21 mouse cellular contexts compared by ENCODE assay signal in genomic region chr11:118260081-118260480, GRCm38 (mm10). TPM values are rescaled to one million over a fixed set of nuclear protein-coding genes. Genes with fewer than 3 reads are reported as not detected.
A peak's percentile ranks its signal among the peaks of the same experiment; 100 is the strongest.
DNase-seq lines count a peak whose midpoint lies in the region; ATAC-seq and TF ChIP-seq lines count a peak whose summit lies in the region.
"Had no signal": no experiment of that assay in that cellular context is flagged by ENCODE, and none has a peak within 500 bp of the region (broad histone marks: within the 10 kb centered on the region; RNA-seq: fewer than 3 reads in every experiment).

No protein-coding gene starts in this region.

- peaks cover 33% of the 10 kb centered on the region for H3K36me3 ChIP-seq in liver, embryonic 16.5 days (ENCODE audit: control insufficient read depth, insufficient read depth)
- peaks cover 66% of the 10 kb centered on the region for H3K36me3 ChIP-seq in liver, embryonic 11.5 days (ENCODE audit: control insufficient read depth, insufficient read depth, low read length)
- H3K36me3 ChIP-seq in midbrain, embryonic 14.5 days (ENCODE audit: control insufficient read depth, insufficient read depth, low read length), result peaks cover 82% of the 10 kb centered on the region

- no peak overlapping the region for H3K9ac ChIP-seq in liver, embryonic 16.5 days (ENCODE audit: low read depth, low read length)
- no peak overlapping the region for H3K9ac ChIP-seq in liver, embryonic 11.5 days (ENCODE audit: low read depth, low read length)
- no peak overlapping the region for H3K9ac ChIP-seq in midbrain, embryonic 14.5 days (replicated peaks; ENCODE audit: low read length)
- H3K9ac ChIP-seq: forebrain, postnatal 0 days; hindbrain, embryonic 13.5 days; midbrain, embryonic 15.5 days; stomach, embryonic 15.5 days had no signal

- ATAC-seq in liver, embryonic 16.5 days (ENCODE audit: low read depth), result no peak
- no peak for ATAC-seq in liver, embryonic 11.5 days (replicated peaks; ENCODE audit: low FRiP score)
- peak; percentile 85 for ATAC-seq in inflammation-experienced regulatory T-cells, adult 6 months
- ATAC-seq in midbrain, embryonic 14.5 days (ENCODE audit: low FRiP score, low TSS enrichment), result no peak
- ATAC-seq: forebrain, postnatal 0 days; intestine, postnatal 0 days; midbrain, embryonic 15.5 days had no signal

- H3K4me3 ChIP-seq in liver, embryonic 16.5 days (ENCODE audit: low read depth, low read length), result no peak overlapping the region
- H3K4me3 ChIP-seq in liver, embryonic 11.5 days (ENCODE audit: low read depth, low read length), result no peak overlapping the region
- no peak overlapping the region for H3K4me3 ChIP-seq in left cerebral cortex, adult 2 months
- no peak overlapping the region for H3K4me3 ChIP-seq in midbrain, embryonic 14.5 days (replicated peaks; ENCODE audit: low read depth, low read length)
- H3K4me3 ChIP-seq: gastrocnemius, adult 2 months; heart, embryonic 10.5 days; hindbrain, embryonic 13.5 days; midbrain, embryonic 15.5 days; stomach, embryonic 15.5 days had no signal

- WGBS in liver, embryonic 16.5 days (ENCODE audit: insufficient replicate concordance), result 67% methylated on average over 8 of the region's 8 CpGs
- WGBS in liver, embryonic 11.5 days, result 89% methylated on average over 8 of the region's 8 CpGs
- WGBS in midbrain, embryonic 14.5 days, result 90% methylated on average over 8 of the region's 8 CpGs

- DNase-seq in liver, embryonic 11.5 days (ENCODE audit: low spot score), result no peak
- peak; percentile 16 to 25 for DNase-seq in CD8-positive naive resting alpha-beta T cell, adult 2 months (ENCODE audit: low read depth in 2 of 2, low spot score in 2 of 2)
- peak; percentile 53 for DNase-seq in thymus, postnatal 14 days
- DNase-seq in embryo, embryonic 11 days, result no peak
- DNase-seq in left cerebral cortex, adult 2 months (ENCODE audit: extremely low spot score in 1 of 2, low spot score in 2 of 2), result no peak
- DNase-seq in midbrain, embryonic 14.5 days, result no peak
- DNase-seq: adrenal gland, postnatal 36 days; cerebellum, adult 9-10 months; forebrain, postnatal 0 days; gastrocnemius, adult 2 months; lung, adult 18-20 months; lung, postnatal 14 days; right cerebral cortex, adult 18-20 months had no signal

- no peak for TF ChIP-seq CTCF in left cerebral cortex, adult 2 months (IDR thresholded peaks at IDR 0.05)

- intact Hi-C loops in left cerebral cortex, adult 2 months (cut with DNase I), result no loop called here

- no peak overlapping the region for H3K4me2 ChIP-seq in liver, embryonic 16.5 days (ENCODE audit: low read depth, low read length)
- no peak overlapping the region for H3K4me2 ChIP-seq in liver, embryonic 11.5 days
- no peak overlapping the region for H3K4me2 ChIP-seq in midbrain, embryonic 14.5 days (ENCODE audit: low read length)
- H3K4me2 ChIP-seq: hindbrain, embryonic 13.5 days; midbrain, embryonic 15.5 days; stomach, embryonic 15.5 days had no signal

- no peaks in the 10 kb centered on the region for H3K27me3 ChIP-seq in liver, embryonic 16.5 days (ENCODE audit: control insufficient read depth, insufficient read depth, low read depth, low read length)
- H3K27me3 ChIP-seq in liver, embryonic 11.5 days (replicated peaks; ENCODE audit: control insufficient read depth, insufficient read depth, low read length), result no peaks in the 10 kb centered on the region
- no peaks in the 10 kb centered on the region for H3K27me3 ChIP-seq in midbrain, embryonic 14.5 days (ENCODE audit: control insufficient read depth, insufficient read depth, low read length)
- H3K27me3 ChIP-seq: hindbrain, embryonic 13.5 days; midbrain, embryonic 15.5 days; stomach, embryonic 15.5 days had no signal

- H3K27ac ChIP-seq in liver, embryonic 16.5 days (ENCODE audit: low read length), result 0 out of 2 replicates have a peak overlapping the region, but pooled peaks have one; percentile 24
- H3K27ac ChIP-seq in liver, embryonic 11.5 days (ENCODE audit: low read depth, low read length), result no peak overlapping the region
- H3K27ac ChIP-seq in left cerebral cortex, adult 2 months, result no peak overlapping the region
- no peak overlapping the region for H3K27ac ChIP-seq in midbrain, embryonic 14.5 days (replicated peaks; ENCODE audit: low read depth, low read length)
- H3K27ac ChIP-seq: gastrocnemius, adult 2 months; heart, embryonic 10.5 days; hindbrain, embryonic 13.5 days; kidney, postnatal 0 days; midbrain, embryonic 15.5 days; stomach, embryonic 15.5 days had no signal

- no peaks in the 10 kb centered on the region for H3K4me1 ChIP-seq in liver, embryonic 16.5 days (ENCODE audit: control insufficient read depth, low read depth, low read length)
- H3K4me1 ChIP-seq in liver, embryonic 11.5 days (replicated peaks; ENCODE audit: control insufficient read depth, insufficient read depth, low read length), result no peaks in the 10 kb centered on the region
- H3K4me1 ChIP-seq in midbrain, embryonic 14.5 days (ENCODE audit: control insufficient read depth, insufficient read depth, low read length), result no peaks in the 10 kb centered on the region
- H3K4me1 ChIP-seq: hindbrain, embryonic 13.5 days; midbrain, embryonic 15.5 days; stomach, embryonic 15.5 days had no signal

- H3K9me3 ChIP-seq in liver, embryonic 16.5 days (replicated peaks; ENCODE audit: control insufficient read depth, low read length), result no peaks in the 10 kb centered on the region
- H3K9me3 ChIP-seq in liver, embryonic 11.5 days (ENCODE audit: control insufficient read depth, low read length), result no peaks in the 10 kb centered on the region
- no peaks in the 10 kb centered on the region for H3K9me3 ChIP-seq in midbrain, embryonic 14.5 days (ENCODE audit: control insufficient read depth, low read length)
- H3K9me3 ChIP-seq: heart, embryonic 10.5 days; hindbrain, embryonic 13.5 days; midbrain, embryonic 15.5 days; stomach, embryonic 15.5 days had no signal

RNA-seq across cellular contexts. Expression of gene Cyth1, which starts 11.7 kb away (rescaled TPM):
- polyA plus RNA-seq in liver, embryonic 16.5 days (2015; fragmentation: Nextera tagmentation; extraction: Ambion mirVana), result 3.9 and 4.1 TPM in 2 replicates
- polyA plus RNA-seq in liver, embryonic 11.5 days (2014; fragmentation: Nextera tagmentation; extraction: Ambion mirVana), result 6.1 and 6.7 TPM in 2 replicates
- 10 to 100 TPM; 33.8 to 51.6 (median 41.7) TPM for polyA plus RNA-seq in inflammation-experienced regulatory T-cells, adult 6 months (2017; shearing (Covaris generic))
- total RNA-seq in left cerebral cortex, adult 2 months (2021), result 10 to 100 TPM; 65.2 to 69.3 TPM
- polyA plus RNA-seq in midbrain, embryonic 14.5 days (2014; fragmentation: Nextera tagmentation; extraction: Ambion mirVana), result 23.3 and 33.3 TPM in 2 replicates

RNA-seq across cellular contexts. Expression of gene Usp36, which starts 30.0 kb away (rescaled TPM):
- polyA plus RNA-seq in liver, embryonic 16.5 days (2015; fragmentation: Nextera tagmentation; extraction: Ambion mirVana), result 4.9 and 5.7 TPM in 2 replicates
- polyA plus RNA-seq in liver, embryonic 11.5 days (2014; fragmentation: Nextera tagmentation; extraction: Ambion mirVana), result 19.2 and 20.8 TPM in 2 replicates
- 10 to 100 TPM; 14.3 to 24.4 (median 22.5) TPM for polyA plus RNA-seq in inflammation-experienced regulatory T-cells, adult 6 months (2017; shearing (Covaris generic))
- 10 to 100 TPM; 32.1 to 33.1 TPM for total RNA-seq in left cerebral cortex, adult 2 months (2021)
- 11.7 and 13.4 TPM in 2 replicates for polyA plus RNA-seq in midbrain, embryonic 14.5 days (2014; fragmentation: Nextera tagmentation; extraction: Ambion mirVana)

Comparison
In these comparisons a context has a peak if more than half of its experiments do, and no peak if none do; other contexts are left out.
1. DNase-seq: peak in CD8-positive naive resting alpha-beta T cell, adult 2 months (2 of 2) and thymus, postnatal 14 days (single experiment); none in liver, embryonic 11.5 days (single experiment), embryo, embryonic 11 days (single experiment), left cerebral cortex, adult 2 months (0 of 2) and midbrain, embryonic 14.5 days (single experiment).